Mouse (Mus musculus) left cerebral cortex, postnatal 4 days (tissue): ENCODE results near the gene Ptpn13. TPM values are rescaled to one million over a fixed set of nuclear protein-coding genes. Genes with fewer than 3 reads are reported as not detected.

ENCODE experiments used
- DNase-seq: peaks from one replicate; pipeline ENCODE4 v3.0.0-alpha.2; 2022
- intact Hi-C: fragments of 180-260 bp; cut with DNase I; formaldehyde crosslinking; loops from one replicate; pipeline ENCODE4 v1.15.1; 2025
- total RNA-seq, 2 experiments: library from RNA; stranded (reverse); gene quantifications; 2 replicates each; pipeline ENCODE4 v1.2.3; 2021

The Ptpn13 gene
- total RNA-seq, 2 experiments from 2014 or later = 8.8 to 8.9 TPM

DNA sequence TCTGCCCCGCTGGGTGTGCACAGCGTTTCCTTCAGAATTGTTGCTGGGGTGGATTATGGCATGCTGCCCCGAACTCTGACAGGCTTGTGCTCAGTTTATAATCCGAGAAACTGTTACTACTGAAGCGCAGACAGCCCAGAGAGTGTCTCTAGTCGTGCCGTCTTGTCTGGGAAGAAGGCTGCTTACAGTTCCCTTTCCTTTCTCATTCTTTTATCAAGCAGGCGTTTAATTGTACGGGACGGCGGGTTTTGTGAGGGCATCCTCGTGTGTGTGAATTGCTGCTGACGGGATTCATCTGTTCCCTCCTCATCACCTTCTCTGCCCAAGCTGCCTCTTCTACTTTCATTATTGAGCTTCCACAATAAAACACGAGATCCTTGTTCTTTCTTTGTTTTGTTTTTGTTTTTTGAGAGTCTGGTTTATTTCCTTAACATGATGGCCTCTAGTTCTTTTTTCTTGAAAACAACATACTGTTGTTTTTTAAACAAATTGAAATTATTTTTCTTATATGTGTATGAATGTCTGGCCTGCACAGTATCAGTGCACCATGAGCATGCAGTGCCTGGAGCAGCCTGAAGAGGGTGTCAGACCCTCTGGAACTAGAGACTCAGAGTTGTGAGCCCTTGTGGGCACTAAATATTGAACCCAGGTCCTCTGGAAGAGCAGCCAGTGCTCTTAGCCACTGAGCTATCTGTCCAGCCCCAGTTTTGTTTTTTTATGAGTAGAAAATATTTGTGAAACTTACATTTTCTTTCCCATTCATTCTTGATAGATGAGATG is 28.6 kb downstream of the Ptpn13 start:
- no peak for DNase-seq
- intact Hi-C loops = no loop called here

DNA sequence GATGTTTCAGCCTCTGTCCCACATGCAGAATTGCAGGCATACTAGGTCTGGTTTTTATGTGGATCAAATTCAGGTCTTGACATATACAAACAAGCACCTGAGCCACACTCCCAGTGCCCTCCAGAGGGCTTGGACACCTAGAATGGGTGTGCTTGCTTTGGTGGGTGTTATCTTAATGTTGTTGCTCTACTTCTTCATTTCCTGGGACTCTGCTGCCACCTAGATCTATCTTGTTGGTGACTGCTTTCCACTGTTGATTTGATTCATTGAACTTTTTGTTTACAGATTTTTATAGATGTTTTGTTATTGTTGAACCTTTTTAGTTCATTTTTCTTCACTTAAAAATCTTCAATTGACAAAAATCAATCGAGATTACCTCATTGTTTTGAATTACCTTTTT is 31.8 kb downstream of the Ptpn13 start:
- no peak for DNase-seq
- intact Hi-C loops = no loop called here

DNA sequence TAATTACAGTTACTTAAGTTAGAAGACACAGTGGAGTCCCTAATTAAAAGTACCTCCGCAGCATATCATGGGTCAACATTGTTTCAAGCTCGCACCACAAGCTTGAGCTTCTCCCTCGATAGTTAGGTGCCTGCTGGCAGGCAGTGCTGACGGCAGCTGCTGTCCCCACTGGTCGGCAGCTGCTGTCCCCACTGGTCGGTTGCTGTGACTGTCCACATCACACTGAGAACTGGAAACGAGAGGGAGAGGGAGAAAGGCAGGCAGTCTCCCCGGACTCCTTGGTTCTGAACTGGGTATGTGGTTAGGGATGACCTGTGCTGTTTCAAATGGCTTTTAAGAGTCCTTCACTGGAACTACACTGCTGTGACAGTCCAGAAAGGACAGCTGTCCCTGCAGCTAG is 33.4 kb downstream of the Ptpn13 start:
- DNase-seq = no peak
- intact Hi-C loops = no loop called here

DNA sequence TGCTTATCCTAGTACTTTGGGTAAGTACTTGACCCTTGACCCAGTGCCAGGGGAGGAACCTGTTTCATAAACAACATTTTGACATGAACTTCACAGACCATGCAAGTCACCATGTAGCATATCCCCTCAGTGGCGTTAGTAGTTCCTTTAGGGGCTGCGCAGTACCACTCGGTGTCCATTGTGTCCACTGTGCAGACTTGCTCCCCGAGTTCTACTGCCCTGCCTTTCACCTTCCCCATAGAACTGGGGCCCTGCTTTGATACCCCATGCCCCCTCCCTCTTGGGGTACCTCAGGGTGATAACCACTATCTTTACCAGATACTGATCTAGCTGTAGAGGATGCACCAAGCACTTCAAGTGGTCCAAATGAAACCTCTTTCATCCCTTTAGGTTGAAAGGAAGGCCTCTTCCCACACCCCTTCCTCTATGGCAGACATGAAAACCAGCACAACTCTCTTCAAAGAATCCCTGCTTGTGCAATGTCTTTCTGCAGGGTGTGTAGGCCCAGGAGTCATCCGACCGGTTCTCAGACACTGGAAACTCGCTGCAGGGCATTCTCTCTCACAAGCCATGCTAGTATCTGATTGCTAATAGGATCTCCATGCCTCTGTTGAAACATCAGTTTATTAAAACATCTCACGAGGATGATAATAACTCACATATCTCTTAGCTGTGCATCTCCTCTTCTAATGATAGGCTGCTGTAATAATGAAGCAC is 34.1 kb downstream of the Ptpn13 start:
- intact Hi-C loops = no loop called here
- DNase-seq = no peak

DNA sequence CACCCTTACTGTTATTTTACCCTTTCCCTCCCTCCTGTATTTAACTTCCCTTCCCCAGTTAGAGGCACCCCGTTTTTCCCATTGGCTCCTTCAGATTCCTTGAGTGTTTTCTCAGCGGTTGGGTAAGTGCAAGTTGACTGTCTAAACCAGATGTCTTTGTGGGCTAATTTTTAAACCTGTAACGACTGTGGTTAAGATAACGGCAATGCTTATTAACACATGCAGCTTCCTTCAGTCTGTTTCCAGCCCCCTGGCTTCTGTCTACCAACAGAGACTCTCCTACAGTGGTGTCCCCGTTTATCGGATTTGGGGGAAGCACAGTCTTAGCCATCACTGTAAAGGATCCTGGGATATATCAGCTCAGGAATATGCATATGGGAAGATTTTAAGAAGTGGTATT is 35.9 kb downstream of the Ptpn13 start:
- intact Hi-C loops = no loop called here
- DNase-seq = no peak

DNA sequence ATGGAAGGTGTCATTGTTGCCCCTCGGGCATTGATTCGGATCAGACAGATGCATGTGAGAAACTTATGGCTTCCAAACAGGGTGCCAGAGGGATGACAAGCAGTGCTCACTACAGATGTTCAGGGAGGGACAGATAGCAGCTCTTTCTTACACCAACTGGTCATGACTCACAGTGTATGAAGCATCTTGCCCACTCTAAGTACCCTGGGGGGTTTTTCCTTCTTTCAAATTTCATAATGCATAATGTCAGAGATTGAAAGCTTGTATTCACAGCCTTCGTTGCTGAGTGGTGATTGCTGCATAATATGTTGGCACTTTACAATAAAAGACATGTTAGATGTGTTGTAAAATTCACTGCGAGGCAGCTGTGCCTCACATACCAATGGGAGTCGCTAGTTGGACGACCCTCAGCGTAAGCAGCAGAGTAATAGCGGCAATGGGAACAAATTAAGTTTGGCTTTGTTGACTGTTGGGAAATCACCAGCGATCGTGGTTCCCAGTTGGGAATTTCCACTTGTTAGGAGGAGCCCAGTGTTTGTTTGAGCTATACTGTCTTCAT is 38.7 kb downstream of the Ptpn13 start:
- intact Hi-C loops = no loop called here
- DNase-seq = no peak

DNA sequence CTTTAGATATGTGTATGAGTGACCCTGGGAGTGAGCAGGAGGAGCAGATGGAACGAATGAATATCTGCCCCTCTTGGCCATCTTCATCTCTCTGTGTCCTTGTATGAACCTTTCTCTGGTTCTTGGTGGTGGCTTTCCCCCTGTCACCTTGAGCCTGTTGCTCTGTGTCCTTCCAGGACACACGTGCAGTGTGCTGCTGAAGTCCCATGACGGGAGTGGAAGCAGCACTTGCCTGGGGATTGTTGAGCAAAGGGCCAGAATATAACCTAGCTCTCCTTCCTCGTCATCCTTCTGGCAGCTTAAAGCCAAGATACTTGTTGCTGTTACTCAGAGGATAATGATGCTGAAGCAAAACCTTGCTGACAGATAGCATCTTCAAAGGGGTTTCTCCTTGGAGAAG is 39.3 kb downstream of the Ptpn13 start:
- no peak for DNase-seq
- intact Hi-C loops = no loop called here

DNA sequence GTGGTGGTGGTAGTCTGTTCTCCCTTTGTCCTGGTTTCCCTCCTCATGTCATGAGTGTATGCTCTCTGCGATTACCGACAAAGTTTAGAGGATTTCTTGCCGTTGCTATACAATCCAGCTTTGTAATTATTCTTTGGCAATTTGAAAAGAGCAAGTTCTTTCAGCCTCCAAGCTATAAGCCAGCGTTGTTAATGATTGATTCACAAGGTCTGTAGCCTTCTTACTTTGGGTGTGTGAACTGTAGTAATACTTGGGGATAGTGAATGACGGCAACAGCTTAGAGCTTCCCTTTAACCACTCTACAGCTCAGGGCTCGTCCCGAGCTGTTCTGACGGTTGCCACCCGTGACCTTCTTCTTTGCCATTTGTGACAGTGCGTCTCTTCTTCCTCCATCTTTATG is 39.8 kb downstream of the Ptpn13 start:
- intact Hi-C loops = no loop called here
- DNase-seq = no peak

DNA sequence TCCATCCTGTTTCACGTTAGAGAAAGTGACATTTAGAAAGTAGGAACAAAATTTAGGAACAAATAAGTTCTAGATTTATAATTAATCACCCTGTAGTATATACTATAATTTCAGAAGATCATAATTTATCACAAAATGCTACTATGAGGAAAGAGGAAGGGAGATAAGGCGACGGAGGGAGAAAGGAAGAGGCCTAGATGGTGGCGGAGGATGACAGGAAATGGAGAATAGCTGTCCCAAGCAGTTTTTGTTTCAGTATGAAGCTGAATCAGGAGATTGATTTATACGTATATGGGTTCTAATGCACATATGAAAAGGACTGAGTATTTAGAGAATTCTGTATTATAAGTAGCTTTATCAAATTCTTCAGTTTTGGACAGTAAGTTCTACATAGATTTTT is 47.7 kb downstream of the Ptpn13 start:
- intact Hi-C loops = no loop called here

DNA sequence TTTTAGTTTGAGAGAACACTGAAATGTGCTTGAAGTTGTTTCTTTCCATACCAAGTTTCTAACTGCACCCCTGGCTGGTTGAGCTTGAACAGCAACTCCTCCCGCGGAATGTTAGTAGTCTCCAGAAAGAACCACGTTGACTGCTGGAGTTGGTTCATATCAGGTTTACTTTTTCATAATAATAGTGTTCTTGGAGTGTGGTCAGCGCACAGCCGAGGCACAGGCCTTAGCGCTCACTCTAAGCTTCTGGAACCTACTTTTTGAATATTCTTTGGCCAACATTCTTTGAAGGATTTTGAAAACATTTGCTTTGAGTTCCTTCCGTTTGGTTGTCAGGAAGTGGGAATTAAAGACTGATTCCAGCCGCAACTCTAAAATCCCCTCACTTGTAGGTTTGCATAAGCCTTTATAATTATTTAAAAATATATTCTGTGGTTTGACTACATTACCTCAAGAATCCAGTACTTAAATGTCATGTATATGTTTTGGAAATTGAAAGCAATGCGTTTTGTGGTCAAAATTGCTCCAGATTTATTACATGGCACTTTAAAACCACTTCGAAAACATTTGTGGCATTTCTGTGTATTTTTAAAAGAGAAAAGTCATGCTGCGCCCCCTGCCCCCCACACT is 48.6 kb downstream of the Ptpn13 start:
- intact Hi-C loops = no loop called here
- no peak for DNase-seq

More for the DNA sequence above, 47.7 kb downstream of the Ptpn13 start:
- DNase-seq = no peak

DNA sequence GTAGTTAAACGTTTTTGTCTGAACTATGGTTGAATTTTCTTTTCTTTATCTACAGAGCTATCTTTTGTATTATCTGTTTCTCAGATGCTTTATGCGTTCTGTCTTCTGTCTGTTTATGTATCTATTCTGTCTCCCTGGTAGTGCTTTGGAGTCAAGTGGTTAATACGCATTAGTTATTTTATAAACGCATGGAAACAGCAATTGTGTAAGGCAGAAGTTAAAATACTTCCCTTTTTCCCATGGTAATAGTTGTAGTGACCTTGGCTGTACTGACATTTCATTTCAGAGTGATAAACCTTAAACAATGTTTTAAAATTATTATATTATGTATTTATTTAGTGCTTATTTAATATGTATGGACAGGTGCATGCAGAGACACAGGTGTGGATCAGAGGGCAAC is 49.3 kb downstream of the Ptpn13 start:
- intact Hi-C loops = no loop called here
- DNase-seq = no peak

DNA sequence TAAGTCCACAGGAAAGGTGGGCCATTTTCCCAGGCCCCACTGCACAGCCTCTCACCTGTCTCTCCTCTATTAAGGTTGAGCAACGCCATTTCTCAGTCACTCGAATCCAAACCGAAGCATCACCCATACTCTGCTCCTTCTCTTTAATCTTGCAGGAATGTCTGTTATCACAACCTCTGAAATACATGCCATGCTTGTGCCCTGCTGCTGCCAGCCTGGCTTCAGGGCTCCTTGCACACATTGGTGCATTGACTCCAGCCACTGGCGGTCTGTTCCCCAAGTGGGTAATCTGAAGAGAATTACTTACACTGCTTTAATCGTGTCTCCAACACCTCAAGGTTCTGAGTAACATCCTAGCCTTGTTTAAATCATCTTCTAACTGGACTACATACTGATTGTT is 50.5 kb downstream of the Ptpn13 start:
- intact Hi-C loops = no loop called here
- DNase-seq = no peak

DNA sequence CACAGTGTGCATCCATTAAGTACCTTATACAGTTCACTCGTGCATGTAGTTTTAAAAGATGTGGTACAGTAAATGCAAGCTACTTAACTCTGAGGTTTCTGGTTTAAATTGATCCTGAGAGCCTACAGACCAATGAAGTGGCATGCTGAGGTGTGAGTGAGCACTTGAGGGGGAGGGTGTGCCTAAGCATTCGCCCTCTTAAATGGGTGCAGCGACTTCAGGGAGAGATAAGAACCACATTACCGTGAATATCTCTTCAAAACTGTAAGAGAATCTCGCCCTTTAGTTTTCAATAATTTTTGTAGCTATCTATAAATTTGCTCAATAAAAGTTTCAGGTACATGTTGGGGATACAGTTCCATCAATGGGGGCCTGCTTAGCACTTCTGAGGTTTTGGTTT is 54.5 kb downstream of the Ptpn13 start:
- intact Hi-C loops = no loop called here
- DNase-seq = no peak

DNA sequence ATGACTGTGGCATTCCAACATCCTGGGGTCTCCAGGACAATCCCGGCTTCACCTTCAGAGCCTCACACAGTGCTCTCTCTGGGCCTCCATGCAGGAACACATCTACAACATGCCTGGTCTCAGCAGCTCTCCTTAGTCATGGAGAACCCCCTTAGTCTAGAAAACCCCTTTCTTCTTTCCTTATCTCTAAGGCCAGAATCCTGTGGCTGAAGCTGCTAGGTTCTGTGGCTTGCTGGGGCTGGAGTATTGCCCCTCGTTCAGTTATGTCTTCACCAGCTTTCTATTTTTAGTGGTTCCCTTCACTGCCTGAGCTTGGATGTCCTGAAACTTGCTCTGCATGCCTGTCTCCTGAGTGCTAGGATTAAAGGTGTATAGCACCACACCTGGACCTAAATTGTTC is 56.2 kb downstream of the Ptpn13 start:
- intact Hi-C loops = no loop called here
- DNase-seq = no peak

DNA sequence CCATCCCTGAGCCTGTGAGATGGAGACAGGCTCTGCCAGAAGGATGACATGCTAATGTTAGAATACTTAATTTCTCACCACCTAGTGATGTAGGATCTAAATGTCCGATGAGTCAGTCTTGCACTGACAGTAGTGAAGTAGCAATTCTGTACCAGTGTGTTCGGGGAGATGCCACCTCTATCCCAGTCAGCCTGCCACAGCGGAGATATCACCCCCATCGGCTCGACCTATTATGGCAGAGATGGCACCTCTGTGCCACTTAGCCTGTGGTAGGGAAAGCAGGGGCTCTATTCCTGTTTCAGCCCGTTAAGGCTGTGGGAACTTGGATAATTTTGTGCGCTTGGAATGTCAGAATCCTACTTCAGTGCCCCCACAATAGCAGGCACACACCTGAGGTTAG is 62.0 kb downstream of the Ptpn13 start:
- intact Hi-C loops = no loop called here
- no peak for DNase-seq

DNA sequence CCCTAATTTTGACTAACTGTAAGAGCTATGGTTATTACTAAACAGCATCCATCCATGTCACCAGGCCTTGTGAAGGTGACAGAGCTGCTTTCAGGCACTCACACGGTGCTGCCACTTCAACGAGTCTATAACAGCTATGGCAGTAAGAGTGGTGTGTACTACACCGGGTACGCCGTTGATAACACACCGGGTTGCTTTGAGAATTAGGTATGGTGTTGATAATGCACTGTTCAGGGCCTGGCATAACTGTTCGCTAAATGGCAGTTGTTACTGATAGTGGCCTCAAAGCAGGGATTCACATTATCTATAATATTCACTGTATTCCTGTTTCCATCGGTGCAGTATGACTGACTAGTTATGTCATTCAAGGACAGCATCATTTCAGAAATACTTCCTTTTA is 66.0 kb downstream of the Ptpn13 start:
- DNase-seq = no peak
- intact Hi-C loops = no loop called here

DNA sequence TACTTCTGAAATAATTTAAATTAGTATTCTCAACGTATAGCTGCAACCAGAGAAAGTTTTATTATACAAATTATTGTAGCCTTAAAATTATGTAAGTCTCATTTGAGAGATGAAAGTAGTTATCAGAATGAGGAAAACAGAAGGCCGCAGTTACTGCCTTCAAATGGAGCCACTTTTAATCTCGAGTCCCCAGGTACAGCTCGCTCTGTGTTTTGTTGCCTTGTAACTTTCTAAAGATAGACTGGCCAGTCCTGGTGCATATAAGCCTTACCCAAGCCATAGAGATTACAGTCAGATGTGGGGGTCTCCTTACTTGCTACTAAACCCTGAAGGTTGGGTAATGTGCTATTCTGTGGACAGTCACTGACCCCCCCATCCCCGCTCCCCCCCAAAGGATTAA is 66.8 kb downstream of the Ptpn13 start:
- intact Hi-C loops = no loop called here
- DNase-seq = no peak

DNA sequence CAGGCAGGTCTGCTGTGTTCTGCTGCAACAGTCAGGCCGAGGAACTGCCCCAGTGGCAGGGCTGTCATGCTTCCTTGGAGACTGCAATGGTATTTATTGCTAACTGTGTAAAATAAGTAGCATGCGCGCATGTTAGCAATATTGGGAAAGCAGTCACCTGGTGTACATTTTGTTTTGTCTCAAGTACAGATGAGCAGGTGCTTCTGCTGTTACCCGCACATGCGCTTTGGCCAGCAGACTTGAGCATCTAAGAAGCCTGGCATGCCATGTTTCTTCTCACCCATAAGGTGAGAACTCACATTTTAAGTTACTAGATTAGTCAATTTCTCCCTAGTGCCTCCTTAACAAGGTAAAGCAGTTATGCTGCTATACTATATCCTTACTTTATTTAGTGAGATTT is 72.1 kb downstream of the Ptpn13 start:
- no peak for DNase-seq
- intact Hi-C loops = no loop called here

DNA sequence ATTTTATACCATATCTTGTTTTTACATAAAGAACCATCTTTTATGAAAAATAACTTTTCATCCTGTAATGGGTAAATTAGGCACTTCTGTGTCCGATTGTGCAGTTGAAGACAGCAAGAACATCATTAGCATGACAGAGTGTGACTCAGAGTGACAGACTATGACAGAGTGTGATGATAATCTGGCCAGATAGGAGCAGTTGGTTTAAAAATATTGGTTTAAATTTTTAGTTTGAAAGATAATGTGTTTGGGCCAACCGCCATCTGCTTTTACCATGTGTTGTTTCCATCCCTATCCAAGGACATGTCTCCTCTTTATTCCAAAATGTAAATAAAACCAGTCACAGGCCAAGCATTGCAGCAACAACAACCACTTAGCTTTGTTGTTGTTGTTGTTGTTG is 72.5 kb downstream of the Ptpn13 start:
- intact Hi-C loops = no loop called here
- no peak for DNase-seq

DNA sequence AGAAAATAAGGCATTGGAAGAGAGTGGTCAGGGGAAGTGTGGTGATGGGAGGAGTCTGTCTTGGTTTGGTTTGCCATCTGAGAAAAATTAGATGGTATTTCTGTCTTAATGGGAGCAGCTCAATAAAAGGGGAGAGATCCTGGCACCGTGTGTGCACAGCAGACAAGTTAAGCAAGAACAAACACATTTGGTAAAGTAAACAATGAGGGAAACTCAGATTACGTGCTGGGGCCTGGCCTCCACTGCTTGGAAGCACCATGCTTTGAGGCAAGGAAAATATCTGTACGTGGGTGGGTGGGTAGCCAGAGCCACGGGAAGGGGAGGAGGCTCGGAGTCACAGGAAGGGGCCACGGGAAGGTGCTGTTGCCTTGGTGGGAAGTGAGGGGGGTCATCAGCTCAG is 74.3 kb downstream of the Ptpn13 start:
- intact Hi-C loops = no loop called here

DNA sequence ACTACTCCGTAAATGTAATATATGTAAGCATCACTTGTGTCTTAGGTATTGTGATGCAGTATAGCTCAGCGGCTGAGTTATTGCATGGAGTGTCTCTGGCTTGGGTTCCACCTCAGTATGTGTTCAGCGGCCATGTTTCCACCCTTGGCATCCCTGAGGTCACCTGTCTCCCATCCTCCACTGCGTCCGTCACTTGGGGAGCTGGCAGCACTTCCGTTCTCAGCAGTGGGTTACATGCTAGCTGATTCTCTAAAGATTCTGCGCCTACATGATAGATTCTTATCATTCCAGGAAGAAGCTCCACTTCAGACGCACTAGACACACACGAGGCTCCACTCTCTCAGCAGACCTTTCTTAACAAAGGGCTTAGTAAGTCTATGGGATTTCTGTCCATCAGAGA is 76.1 kb downstream of the Ptpn13 start:
- DNase-seq = no peak
- intact Hi-C loops = no loop called here

More for the DNA sequence above, 74.3 kb downstream of the Ptpn13 start:
- no peak for DNase-seq

DNA sequence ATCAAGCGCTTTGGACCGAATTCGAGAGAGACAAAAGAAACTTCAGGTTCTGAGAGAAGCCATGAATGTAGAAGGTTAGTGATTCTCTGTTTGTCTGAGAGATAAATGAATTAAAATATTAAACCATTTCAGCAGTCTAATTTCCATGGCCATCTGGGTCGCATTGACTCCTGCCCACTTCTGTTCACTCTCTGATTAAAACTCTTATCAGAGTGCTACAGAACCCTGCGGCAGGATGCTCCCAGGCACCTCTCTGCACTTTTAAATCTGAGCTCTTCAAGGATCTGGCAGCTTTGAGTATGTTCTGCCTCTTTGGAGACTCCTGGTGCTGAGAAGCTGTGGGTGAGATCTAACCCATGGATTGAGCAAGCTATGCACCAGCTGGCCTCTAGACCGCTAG is 76.8 kb downstream of the Ptpn13 start:
- intact Hi-C loops = no loop called here
- no peak for DNase-seq
